Mouse (Mus musculus) hindbrain, postnatal 0 days (tissue): ENCODE measurements around the gene Mfsd4b3. TPM values are rescaled to one million over a fixed set of nuclear protein-coding genes. Genes with fewer than 3 reads are reported as not detected.
"Not testable (repeated sequence)": the region's sequence is repeated elsewhere in the genome, so short reads cannot be mapped to it uniquely, and the experiment has no call there.

Experiments used
- ATAC-seq: fragments of 200-750 bp; cut with Nextera tagmentation; 2 replicates; pipeline ENCODE4 v1.8.0; 2017; ENCODE audit warnings: mild to moderate bottlenecking, moderate TSS enrichment, moderate library complexity
- DNase-seq: peaks from one replicate; pipeline ENCODE4 v3.0.0-alpha.2; 2015; ENCODE audit warnings: low spot score
- H3K27ac ChIP-seq: fragments of 300-500 bp; sonication (generic); 2 replicates; pipeline ENCODE4 v1.5.1; 2014; ENCODE audit warnings: mild to moderate bottlenecking
- H3K27me3 ChIP-seq: fragments of 300-500 bp; sonication (generic); 2 replicates; pipeline ENCODE4 v1.6.1; 2014; ENCODE audit warnings: low read length, mixed read lengths; ENCODE audit not compliant: insufficient read depth
- H3K36me3 ChIP-seq: fragments of 300-500 bp; sonication (generic); 2 replicates; pipeline ENCODE4 v1.6.1; 2014; ENCODE audit warnings: low read length, mixed read lengths; ENCODE audit not compliant: insufficient read depth
- H3K4me1 ChIP-seq: fragments of 300-500 bp; sonication (generic); 2 replicates; pipeline ENCODE4 v1.6.1; 2014; ENCODE audit warnings: antibody characterized with exemption, low read length, mixed read lengths; ENCODE audit not compliant: insufficient read depth
- H3K4me2 ChIP-seq: fragments of 300-500 bp; sonication (generic); 2 replicates; pipeline ENCODE4 v1.6.1; 2014; ENCODE audit warnings: low read depth, mild to moderate bottlenecking, low read length, moderate library complexity, mixed read lengths
- H3K4me3 ChIP-seq: fragments of 300-500 bp; sonication (generic); 2 replicates; pipeline ENCODE4 v1.5.1; 2014; ENCODE audit warnings: low read length
- H3K9ac ChIP-seq: fragments of 300-500 bp; sonication (generic); replicated peaks from 2 replicates; pipeline ENCODE4 v1.6.1; 2014; ENCODE audit warnings: mild to moderate bottlenecking, low read length, moderate library complexity, mixed read lengths
- H3K9me3 ChIP-seq: fragments of 300-500 bp; sonication (generic); 2 replicates; pipeline ENCODE4 v1.6.1; 2016; ENCODE audit warnings: low read length, mixed read lengths
- CTCF ChIP-seq: IDR thresholded peaks from 2 replicates; pipeline ENCODE4 v1.5.1; 2016; ENCODE audit warnings: antibody characterized with exemption, control low read depth, low read depth
- whole genome bisulfite sequencing: fragments of 180-500 bp; shearing (Covaris S2); extraction: QIAGEN DNeasy Blood & Tissue Kit; methylation state at CpG from one replicate; pipeline ENCODE4 v1.1.7; 2014; 5-methylcytosine and 5-hydroxymethylcytosine counted together
- polyA plus RNA-seq: library from polyadenylated mRNA; unstranded; fragments of >200 nt; fragmentation: Nextera tagmentation; extraction: Ambion mirVana; gene quantifications from 2 replicates; pipeline ENCODE4 v1.2.1, GENCODE M21; 2015
- total RNA-seq: library from RNA; depleted of rRNA; stranded (reverse); fragments of >200 nt; gene quantifications from 2 replicates; pipeline ENCODE4 v1.2.3, GENCODE M21; 2014

Mfsd4b3 gene
- total and polyA plus RNA-seq, 2 experiments from 2014 or later = 0.84 TPM; not detected in 1

DNA sequence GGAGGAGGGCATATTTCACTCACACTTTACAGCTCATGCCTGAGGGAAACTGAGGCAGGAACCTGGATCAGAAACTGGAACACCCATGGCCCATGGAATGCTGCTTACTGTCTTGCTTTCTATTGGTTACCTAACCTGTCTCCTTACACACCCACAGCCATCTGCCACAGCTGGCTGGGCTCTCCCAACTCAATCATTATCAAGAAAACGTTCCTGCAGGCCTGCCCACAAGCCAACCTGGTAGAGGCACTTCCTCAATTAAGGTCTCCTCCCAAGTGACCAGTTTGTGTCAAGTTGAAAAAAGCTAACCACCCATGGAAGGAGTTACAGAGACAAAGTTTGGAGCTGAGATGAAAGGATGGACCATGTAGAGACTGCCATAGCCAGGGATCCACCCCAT is 2.0 kb upstream of the Mfsd4b3 start:
- H3K4me3 ChIP-seq = no peak overlapping the region
- no peak overlapping the region for H3K9ac ChIP-seq
- no peak for TF ChIP-seq CTCF
- H3K27me3 ChIP-seq = no peaks in the 10 kb centered on the region
- H3K27ac ChIP-seq = no peak overlapping the region
- ATAC-seq (no peak), DNase-seq (no peak)
- no peak overlapping the region for H3K4me2 ChIP-seq
- no peaks in the 10 kb centered on the region for H3K9me3 ChIP-seq
- no peaks in the 10 kb centered on the region for H3K36me3 ChIP-seq
- 65% methylated on average over 1 of the region's 1 CpGs for WGBS
- H3K4me1 ChIP-seq = no peaks in the 10 kb centered on the region

DNA sequence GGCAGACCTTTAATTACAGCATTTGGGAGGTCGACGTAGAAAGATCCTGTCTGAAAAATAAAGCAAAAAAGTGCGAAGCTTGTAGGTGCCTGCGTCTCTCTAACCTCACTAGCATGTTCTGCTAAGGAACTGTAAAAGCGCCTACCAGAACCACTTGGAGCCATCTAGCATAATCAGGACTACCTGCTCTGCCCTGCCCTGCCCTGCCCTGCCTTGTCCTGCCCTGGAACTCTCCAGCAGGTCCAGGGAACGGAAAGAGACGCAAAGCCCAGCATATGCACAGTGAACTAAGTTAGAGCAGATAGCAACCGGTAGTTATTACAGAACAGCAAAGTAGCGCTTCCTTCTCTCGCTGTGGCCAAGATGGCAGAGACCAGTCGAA is 479 bp upstream of the Mfsd4b3 start:
- no peak overlapping the region for H3K27ac ChIP-seq
- H3K4me1 ChIP-seq = no peaks in the 10 kb centered on the region
- no peaks in the 10 kb centered on the region for H3K36me3 ChIP-seq
- H3K4me2 ChIP-seq = peak overlapping the region; percentile 76
- no peak for TF ChIP-seq CTCF
- no peak overlapping the region for H3K9ac ChIP-seq
- no peaks in the 10 kb centered on the region for H3K27me3 ChIP-seq
- no peak for DNase-seq
- peak; percentile 61 for ATAC-seq
- peak overlapping the region; percentile 42 for H3K4me3 ChIP-seq
- 44% methylated on average over 11 of the region's 11 CpGs for WGBS
- H3K9me3 ChIP-seq = no peaks in the 10 kb centered on the region

DNA sequence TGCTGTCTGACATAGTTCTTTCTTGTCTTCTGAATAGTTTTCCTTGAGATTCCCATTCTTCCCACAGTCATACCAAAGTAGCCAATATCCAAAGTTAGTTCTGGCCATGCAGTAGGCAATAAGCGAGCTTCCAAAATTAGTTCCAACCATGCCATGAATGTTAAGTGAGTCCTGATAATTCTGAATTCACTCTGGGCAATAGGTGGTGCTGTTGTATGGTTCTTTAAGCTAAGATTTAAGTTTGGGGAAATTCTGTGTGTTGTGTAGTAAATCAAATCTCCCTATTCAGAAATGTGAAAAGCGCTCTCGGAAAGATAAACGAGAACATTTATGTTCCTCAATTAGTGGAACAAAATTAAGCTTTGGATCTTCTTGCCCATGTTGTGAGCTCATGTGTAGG is 1.7 kb downstream of the Mfsd4b3 start:
- no peak overlapping the region for H3K4me3 ChIP-seq
- ATAC-seq (no peak), DNase-seq (peak; percentile 67)
- no peak overlapping the region for H3K4me2 ChIP-seq
- TF ChIP-seq CTCF = peak; percentile 62
- no peak overlapping the region for H3K9ac ChIP-seq
- no peaks in the 10 kb centered on the region for H3K36me3 ChIP-seq
- no peaks in the 10 kb centered on the region for H3K9me3 ChIP-seq
- H3K27ac ChIP-seq = no peak overlapping the region
- 56% methylated on average over 4 of the region's 4 CpGs for WGBS
- no peaks in the 10 kb centered on the region for H3K4me1 ChIP-seq
- H3K27me3 ChIP-seq = no peaks in the 10 kb centered on the region

DNA sequence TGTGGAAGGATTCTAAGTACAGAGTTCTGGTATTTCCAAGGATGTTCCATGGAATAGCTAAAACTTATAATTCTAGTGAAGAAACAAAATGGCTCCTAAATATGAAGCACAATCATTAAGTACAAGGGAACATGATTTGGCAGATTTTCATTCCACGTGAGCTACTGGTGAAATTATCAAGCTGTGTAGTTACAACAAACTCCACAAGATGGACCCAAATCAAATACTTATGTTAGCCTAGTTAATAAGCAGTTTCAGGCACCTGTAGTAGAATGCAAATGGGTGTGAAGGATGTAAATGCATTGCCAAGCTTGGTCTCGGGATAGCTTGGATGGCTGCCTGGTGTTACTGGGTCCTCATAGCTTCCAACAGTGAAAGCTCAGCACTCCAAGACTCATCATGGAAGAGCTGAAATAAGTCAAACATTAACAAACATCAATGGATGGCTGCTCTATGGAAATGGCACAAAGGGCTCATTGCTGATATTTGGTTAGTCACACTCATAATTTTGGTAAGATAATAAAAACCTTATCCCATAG is 3.5 kb downstream of the Mfsd4b3 start:
- Histone ChIP-seq H3K4me2 (no peak overlapping the region), H3K27ac (no peak overlapping the region), H3K9ac (no peak overlapping the region), H3K4me1 (no peaks in the 10 kb centered on the region), H3K27me3 (no peaks in the 10 kb centered on the region), H3K4me3 (no peak overlapping the region), H3K9me3 (no peaks in the 10 kb centered on the region), H3K36me3 (no peaks in the 10 kb centered on the region)
- ATAC-seq = no peak
- TF ChIP-seq CTCF = peak; percentile 35; the same call in 1 of the 2 replicates
- peak; percentile 52 for DNase-seq
- 47% methylated on average over 2 of the region's 2 CpGs for WGBS

DNA sequence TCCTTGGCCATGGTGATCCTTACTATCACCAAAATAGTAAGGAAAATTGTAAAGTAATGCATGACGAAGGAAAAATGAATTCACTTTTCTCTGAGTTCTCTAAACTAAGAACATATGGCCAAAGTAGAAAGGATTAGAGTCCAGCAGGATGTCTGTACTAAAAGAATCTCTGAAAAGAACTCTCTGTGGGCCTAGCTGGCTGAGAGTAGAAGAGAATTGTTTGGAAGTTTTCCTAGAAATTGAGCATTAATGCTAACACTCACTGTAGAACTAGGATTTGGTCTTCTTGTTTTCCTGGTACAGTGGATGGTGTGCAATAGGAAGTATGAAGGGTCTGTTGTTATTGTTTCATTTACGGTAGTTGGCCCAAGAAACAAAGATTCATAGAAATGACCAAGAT is 4.8 kb downstream of the Mfsd4b3 start:
- Histone ChIP-seq H3K4me3 (no peak overlapping the region), H3K9me3 (no peaks in the 10 kb centered on the region), H3K36me3 (no peaks in the 10 kb centered on the region), H3K27me3 (no peaks in the 10 kb centered on the region), H3K9ac (no peak overlapping the region), H3K4me2 (no peak overlapping the region), H3K4me1 (no peaks in the 10 kb centered on the region), H3K27ac (no peak overlapping the region)
- DNase-seq (no peak), ATAC-seq (no peak)
- WGBS = 79% methylated on average over 2 of the region's 2 CpGs
- no peak for TF ChIP-seq CTCF

DNA sequence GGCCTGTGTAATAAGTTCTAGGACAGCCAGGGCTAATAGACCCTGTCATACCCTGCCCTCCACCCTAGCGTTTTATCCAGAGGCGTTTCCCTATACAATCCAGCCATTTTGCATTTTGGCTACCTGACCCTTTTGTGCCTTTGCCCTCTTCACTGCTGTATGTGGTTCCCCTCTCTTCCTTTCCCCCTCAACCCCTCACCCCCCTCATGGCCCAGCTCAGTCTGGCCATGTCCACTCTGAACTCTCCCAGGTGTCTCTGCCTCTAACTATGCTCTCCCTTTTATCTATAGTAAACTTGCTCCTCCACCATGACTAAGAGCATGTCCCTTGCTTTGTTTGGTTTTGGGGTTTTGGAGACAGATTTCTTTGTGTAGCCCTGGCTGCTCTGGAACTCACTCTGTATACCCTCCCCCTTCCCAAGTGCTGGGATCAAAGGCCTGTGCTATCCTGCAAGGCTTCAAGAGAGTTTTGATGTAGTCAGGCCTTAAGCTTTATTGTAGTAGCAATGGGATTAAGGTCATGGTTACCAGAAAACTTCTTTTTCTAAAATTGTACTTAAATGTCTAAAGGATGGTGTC is 10.5 kb downstream of the Mfsd4b3 start:
- H3K27ac ChIP-seq = no peak overlapping the region
- H3K27me3 ChIP-seq = no peaks in the 10 kb centered on the region
- H3K9ac ChIP-seq = no peak overlapping the region
- no peaks in the 10 kb centered on the region for H3K4me1 ChIP-seq
- 98% methylated on average over 2 of the region's 2 CpGs for WGBS
- no peak for TF ChIP-seq CTCF
- no peak for ATAC-seq
- no peaks in the 10 kb centered on the region for H3K9me3 ChIP-seq
- H3K36me3 ChIP-seq = no peaks in the 10 kb centered on the region
- no peak overlapping the region for H3K4me3 ChIP-seq
- no peak for DNase-seq
- no peak overlapping the region for H3K4me2 ChIP-seq

DNA sequence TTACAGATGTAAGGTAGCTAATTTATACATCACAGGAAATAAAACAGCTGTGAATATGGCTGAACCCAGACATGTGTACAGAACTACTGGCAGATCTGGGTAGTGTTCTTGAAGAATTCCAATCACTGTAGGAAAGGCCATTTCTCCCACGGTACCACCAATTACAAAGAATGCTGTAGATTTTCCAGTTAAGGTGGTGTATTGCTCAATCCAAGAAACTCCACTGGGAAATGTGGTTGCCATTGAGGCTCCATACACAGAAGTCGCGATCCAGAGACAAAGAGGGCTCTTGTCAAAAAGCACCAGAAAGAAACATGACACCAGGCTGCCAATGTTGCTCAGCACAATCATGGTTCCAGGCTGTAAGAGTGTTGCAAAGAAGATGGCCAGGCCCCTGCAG is 12.8 kb downstream of the Mfsd4b3 start:
- not testable (repeated sequence) for ATAC-seq, H3K27ac ChIP-seq, H3K27me3 ChIP-seq, DNase-seq, H3K4me3 ChIP-seq, H3K4me1 ChIP-seq, H3K36me3 ChIP-seq, H3K4me2 ChIP-seq, H3K9me3 ChIP-seq, H3K9ac ChIP-seq
- 93% methylated on average over 3 of the region's 3 CpGs for WGBS
